Mouse (Mus musculus): ENCODE measurements at regions not wholly inside any gene's neighbourhood (a gene's known extent, or its start where the extent isn't known, plus 50 kb on each side); places are given as distances from the start of the nearest gene placed in this dataset.
"Not testable (repeated sequence)": the region's sequence is repeated elsewhere in the genome, so short reads cannot be mapped to it uniquely, and the experiment has no call there.

DNA sequence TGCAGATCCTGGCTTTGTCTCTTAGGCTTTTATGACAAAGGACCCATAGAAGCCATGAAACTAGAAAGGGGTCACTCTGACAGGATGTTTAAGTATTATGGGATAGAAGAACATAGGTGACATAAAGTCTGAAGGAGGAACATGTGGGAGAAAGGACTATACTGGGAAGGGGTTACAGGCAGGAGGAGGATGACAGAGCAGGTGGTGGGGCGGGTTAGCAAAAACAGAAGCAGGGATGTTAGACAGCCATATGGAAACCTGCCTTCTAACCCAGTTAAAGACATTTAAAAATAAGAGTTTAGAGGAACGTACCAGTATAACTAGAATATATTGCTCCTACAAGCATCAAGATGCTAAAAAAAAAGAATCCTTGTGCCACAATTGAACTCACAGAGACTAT lies 438.9 kb upstream of the Htr2a start:
- DNase-seq (ENCODE audit: low read depth): no peak

DNA sequence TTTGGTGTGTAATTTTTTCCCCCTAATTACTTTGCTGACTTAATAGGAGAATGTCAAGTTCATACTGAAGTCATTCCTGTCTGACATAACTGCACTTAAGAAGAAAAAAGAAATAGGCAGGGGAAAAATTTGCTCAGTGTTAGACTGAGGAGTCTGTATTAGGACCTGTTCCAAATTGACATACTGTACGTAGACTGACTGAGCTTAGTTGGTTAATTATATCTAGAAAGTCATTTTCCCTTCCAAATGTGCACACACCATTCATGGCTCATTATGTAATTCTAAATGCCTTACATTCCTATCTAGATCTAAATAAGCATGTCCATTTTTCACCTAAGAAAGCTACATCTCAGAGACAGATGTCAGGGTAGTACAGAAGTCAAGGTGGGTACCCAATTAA lies 435.6 kb upstream of the Htr2a start:
- DNase-seq (ENCODE audit: low read depth): no peak

DNA sequence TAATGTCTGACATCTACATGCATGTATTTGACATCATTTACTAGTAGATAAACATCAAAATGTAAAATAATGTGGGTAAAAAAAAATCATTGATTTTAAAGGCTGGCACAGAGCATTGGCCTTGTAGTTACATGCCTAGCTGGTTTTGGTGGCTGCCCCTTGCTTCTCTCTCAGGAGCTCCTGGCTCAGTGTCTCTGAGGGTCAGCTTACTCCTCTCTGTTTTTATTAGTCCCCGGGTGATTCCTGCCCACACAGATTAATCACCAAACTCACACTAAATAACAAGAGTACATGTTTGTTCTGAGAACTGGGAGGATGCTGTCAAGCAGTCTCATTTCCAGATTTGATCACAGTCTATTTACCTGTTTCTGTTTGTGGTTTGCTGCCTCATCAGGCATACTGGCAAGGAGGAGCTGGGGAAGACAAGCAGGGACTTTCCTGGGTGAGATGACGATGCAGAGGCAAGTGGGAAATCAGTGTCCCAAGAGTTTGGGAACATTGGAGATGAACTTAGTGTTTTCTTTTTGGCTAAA lies 422.7 kb upstream of the Htr2a start:
- no peak for DNase-seq (ENCODE audit: low read depth)

DNA sequence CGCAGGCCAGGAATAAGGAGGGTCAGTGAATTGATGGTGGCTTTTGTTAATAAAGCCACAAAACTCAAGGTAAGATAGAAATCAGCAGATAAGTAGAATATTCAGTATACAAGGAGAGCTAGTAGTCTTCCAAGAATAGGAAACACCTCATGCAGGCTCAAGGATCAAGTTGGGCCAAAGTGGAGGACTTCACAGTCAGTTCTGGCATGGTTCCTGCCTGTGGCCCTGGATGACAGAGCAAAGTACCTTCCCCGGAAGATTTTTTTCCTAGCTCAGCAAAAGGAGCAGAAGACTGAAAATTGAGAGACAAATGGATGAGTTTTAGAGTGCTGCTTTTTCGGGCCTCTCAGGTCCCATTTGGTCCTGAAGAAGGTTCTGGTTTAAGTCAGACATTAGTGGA lies 420.9 kb upstream of the Htr2a start:
- DNase-seq (ENCODE audit: low read depth): no peak

DNA sequence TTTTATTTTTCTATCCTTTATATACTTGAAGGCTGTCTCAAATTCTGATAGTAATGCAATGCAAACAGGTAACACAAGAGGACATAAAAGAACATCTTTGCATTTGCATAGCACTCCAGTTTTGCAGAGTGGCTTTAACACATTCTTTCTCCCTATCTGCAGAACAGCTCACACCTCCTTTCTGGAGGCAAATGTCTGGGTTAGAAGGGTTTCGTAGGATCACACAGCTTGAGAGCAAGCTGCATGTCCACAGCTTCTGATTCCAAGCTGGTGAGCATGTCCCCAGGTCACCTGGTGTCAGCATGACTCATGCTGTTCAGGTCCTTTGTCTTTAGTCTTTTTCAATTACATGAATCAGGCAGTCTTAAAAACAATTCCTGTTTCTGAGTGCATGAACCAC lies 418.5 kb upstream of the Htr2a start:
- no peak for DNase-seq (ENCODE audit: low read depth)

DNA sequence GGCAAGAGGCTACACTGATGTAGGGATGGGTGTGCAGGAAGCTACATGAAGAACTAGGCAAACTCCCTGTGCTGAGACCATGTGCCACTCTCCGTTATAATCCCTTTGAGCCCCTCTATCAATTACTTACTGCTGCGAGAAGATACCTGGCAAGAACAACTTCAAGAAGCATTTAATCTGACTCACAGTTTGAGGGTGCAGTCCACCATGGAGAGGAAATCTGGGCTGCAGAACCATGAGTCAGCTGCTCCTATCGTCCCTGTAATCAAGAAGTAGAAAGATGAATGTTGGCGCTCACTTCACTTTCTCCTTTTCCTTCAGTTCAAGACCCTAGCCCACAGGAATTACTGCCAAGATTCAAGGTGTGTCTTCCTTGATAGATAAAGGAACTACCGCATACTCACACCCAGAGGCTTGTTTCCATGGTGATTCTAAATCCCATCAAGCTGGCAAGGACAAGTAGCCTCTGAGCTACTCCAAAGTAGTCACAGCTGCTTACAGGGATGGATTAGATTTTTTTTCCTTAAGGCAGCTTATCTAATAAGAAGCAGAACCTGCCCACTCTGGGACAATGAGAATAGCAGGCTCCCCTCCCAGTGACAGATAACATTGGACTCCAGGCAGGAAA lies 411.0 kb upstream of the Htr2a start:
- DNase-seq (ENCODE audit: low read depth): no peak

DNA sequence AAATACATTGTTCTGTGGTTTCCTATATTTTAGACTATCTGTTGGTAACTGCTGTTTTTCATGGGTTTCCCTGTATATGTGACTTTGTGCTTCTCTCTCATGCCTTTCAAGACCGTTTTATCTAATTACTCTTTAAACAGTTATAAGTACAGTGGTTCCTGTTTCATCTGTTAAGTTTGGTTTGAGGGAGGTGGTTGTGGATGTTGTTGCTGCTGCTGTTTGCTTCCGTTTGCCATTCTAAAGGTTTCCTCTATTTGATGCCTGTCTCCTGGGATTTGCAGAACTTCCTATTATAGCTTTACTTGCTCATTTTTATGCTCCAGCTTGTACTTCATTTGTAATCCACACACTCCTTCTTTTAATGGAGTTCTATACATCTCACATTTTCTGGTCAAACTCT lies 400.4 kb upstream of the Htr2a start:
- DNase-seq (ENCODE audit: low read depth): no peak

DNA sequence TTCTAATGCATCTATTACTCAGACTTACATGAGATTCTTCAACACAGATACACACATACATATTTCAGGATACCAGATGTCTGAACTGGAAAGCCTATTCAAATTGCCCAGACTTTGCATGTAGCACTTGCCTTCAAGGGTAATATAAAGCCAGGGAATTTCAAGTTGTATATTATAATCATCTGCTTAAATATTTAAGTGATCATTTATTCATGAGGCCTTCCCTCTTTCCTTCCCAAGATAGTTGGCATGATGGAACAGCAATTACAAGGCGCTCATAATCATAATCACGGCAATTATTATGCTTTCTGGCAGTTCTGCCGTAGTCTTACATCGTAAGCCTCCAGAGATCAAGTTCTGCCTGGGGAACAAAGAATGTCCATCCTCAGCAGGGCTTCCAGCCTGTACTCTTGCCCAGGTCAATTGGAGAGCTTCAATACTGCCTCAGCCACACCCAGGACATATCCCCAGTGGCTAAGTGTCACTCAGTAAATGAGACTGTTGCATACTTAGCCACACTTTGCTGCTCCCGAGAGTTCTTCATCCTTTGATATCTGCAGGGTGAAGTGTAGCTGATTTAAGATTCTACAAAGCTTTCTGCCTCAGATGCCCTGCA lies 391.3 kb upstream of the Htr2a start:
- DNase-seq (ENCODE audit: low read depth): no peak

DNA sequence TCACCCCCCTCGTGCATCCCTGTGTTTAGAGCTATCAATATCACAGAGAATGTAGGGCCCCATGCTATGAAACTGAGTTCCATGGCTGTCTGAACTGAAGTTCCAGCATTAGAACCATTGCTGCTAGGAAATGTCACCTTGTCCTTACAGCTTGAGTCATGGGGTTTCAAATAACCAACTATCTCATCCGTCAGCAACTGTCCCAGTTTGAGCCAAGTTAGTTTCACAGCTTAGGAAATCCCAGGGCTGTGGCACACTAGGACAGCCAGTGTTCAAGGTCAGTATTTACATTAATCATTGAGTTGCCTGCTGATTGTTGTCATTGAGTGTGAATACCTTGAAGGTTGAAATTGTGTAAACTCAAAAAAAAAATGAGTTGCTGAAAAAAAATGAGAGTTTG lies 390.6 kb upstream of the Htr2a start:
- no peak for DNase-seq (ENCODE audit: low read depth)

DNA sequence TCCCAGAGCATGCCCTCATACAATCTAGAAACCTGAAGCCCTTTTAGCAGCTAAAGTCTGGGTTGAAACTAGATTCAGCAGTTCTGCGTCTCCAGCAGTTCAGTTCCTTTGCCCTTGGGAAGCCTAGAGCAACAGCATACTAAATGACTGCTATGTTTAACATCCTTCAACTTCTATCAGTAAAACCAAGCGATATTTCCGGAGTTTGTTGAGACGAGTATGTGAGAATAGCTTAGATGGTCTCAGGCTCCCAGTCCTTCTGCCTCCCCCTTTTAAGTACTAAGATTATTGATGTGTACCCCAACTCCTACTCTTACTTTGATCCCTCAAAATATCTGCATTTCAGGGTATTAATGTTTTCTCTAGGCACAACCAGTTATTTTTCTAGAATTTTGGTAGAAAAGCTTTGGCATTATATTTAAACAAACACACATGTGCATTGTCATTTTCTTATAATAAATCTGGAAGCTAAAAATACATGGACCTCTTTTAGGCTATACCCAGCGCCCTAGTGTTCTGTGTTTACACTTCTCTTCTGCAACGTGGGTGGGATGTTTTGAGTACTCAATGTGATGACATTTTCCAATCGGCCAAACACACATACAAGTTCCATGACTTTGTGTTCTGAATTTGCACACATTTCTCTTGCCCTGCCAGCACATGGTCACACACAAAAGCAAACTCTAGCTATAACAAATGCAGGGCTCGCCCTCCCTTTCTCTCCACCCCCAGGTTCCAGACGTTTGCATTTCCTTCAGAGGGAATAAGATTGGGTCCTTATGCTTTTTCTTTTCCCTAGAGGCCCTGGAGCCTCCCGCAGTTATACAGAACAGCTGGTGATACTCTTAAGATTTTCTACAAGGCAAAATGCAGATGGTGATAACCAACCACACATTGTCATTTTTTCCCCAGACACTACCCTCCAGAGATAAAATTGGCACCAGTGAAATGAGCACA lies 388.2 kb upstream of the Htr2a start:
- no peak for DNase-seq (ENCODE audit: low read depth)

DNA sequence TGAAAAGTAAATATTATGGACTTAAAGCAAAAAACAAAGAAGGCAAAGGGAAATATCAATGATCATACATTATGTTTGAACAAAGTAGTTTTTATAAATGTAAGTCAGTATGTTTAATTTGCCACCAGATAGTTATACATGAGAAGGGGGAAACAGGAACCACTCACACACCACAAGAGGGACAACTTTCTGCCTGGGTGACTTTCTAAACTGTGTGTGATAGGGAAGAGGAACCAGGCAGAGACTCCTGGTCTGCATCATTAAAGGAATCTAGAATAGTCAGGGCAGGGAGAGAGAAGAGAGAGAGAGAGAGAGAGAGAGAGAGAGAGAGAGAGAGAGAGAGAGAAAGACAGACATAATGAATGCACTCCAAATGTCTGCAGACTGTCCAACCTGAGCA lies 385.6 kb upstream of the Htr2a start:
- no peak for DNase-seq (ENCODE audit: low read depth)

DNA sequence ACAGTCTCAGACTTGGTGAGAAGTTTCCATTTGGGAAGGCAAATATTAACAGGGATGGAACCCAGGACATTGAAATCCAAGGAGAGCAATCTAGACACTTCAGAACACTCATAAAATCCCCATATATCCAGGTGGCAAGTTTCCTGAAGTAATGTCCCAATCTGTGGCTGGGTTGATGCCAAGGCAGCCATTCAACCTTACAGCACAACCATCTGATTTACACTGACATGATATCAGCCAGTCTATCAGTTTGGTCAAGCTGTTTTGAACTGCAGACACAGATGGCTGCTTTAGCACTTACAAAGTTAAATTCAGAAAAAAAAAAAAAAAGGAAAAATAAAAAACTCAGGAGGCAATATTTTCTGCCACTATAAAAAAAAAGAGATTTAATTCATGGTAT lies 381.2 kb upstream of the Htr2a start:
- DNase-seq (ENCODE audit: low read depth): no peak

DNA sequence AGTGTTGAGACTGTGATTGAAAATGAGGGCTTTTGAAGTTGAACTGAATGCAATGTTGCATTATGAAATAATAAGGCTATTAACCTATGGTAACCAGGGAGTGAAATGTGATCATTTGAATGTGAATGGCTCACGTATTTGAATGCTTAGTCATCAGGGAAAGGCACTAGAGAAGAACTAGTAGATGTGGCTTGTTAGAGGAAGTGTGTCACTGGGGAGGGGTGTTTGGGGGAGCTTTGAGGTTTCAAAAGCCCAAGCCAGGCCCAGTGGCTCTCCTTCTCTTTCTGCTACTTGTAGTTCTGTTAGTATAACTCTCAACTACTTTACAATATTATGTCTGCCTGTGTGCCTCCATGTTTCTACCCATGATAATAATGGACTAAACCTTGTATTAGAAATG lies 373.6 kb upstream of the Htr2a start:
- peak; percentile 16 for DNase-seq (ENCODE audit: low read depth)

DNA sequence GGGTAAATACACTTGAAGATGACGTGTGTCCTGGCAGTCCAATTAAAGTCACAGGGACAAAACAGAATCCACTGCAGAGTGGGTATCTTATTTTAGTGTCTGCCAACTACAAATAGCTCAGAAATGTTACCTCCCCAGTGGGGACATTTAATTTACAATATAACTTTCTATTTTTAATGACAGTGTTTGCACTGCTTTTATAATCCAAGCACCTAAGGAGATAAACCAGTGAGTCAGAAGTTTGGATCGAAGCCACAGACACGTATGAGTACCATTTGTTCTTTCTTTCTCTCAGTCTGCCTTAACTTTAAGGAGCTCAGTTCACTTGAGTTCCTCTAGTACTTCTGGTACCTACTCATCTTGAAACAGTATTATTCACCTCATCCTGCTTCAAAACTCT lies 346.1 kb upstream of the Htr2a start:
- no peak for DNase-seq (ENCODE audit: low read depth)

DNA sequence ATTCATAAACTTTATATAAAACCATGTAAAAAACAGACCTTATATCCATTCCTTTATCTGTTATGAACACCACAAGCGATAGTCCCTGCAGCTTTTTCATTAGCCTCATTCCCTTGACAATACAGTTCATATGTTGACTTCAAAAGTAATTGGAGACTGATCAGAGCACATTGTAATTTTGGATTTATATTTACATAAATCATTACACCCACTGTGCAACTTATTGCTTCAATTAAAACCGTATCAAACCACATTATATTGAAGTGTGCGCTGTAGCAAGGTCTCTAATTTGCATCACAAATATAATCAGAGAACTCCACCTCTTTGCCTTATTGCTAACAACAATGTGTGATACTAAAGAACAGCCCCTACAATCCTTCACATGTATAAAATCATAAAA lies 336.2 kb upstream of the Htr2a start:
- DNase-seq (ENCODE audit: low read depth): no peak

DNA sequence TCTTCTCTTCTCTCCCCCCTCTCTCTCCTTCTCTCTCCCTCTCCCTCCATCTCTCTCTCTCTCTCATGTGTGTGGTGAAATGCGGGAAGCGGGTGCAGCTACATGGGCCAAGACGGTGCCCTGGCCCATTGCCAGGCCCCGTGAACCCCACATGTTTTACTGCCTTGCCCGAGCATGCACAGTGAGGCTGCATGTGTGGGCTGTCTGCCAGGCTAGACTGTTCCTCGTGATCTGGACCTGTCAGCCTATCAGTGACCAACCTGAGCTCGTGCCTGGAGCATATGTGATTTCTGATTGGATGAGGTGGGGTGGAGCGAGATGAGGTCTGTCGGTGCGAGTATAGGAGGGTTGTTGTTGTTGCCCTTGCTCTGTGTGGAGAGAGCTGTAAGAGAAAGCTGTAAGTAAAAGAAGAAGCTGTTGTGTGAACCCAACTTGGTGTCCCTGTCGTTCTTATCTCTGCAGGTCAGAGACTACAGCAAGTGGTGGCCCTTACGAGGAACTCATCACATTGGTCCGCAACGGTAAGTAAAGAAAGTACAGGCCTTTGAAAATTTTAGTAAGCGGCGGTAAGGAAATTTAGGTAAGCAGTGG lies 333.8 kb upstream of the Htr2a start:
- DNase-seq (ENCODE audit: low read depth): no peak

DNA sequence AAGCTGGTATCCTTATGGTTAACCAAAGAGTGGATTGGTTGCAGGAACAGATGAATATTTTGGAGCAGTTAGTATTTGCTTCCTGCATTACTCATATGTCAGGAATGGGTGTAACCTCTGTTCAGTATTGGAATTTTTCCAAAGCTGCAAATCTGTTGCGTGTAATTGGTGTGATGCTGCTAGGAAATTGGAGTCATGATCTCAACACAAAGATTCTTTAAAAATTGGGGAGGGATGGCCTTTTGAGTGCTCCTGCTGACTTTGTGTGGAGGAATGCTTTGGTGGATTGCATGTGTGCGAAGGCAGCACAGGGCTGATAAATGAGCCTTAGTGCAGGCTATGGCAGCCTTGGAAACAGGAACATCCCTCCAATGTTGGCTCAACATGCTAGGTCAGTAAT lies 331.2 kb upstream of the Htr2a start:
- not testable (repeated sequence) for DNase-seq (ENCODE audit: low read depth)

DNA sequence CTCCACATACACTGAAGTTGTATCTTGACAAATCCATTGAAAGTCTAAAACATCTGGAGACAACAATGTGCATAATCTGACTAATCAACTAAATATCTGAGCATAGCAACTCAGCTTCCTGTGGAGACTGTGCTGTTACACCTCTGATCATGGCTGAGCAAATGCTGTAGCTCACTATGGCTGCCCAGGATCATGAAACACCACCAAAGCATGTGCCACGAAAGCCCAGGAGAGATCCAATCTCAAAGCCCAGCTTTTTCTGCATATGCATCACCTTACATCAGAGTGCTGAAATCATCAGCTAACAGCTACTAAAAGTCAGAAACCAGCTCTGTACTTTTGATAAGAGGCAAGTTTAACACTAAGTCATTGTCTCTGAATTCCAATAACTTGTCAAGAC lies 313.3 kb upstream of the Htr2a start:
- DNase-seq (ENCODE audit: low read depth): no peak

DNA sequence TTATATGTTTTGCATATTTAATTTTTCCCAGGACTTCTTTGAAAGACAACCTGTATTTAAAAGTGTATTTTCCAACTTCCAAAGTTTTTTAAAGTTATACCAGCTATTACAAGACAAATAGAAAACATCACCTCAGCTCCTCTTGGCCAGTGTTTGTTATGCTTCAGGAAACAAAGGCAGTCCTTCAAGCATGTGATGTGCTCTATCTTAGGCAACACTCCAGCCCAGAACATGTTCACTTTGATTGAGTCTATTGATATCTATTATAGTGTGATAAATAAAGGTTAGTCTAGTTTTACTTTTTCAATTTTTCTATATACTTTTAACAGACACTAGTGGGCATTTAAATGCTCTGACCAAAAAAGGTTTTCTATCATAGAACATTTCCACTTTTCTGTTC lies 289.9 kb upstream of the Htr2a start:
- DNase-seq (ENCODE audit: low read depth): no peak

DNA sequence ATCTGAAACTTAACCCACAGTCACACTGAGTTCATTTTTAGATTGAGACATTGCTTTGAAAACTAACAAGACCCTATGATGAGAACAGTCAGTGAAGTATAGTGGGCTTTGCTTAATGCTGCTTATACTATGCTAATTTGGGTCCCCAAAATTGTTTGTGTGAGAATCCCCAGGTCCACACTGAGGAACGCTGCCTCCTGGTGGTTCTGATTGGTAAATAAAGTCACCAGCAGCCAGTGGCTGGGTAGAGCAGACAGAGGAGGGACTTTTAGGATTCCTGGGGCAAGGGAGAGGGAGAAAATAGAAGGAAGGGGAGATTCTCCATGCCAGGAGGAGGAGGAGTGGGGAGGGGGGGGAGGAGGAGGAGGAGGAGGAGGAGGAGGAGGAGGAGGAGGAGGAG lies 288.4 kb upstream of the Htr2a start:
- peak; percentile 1 for DNase-seq (ENCODE audit: low read depth)

DNA sequence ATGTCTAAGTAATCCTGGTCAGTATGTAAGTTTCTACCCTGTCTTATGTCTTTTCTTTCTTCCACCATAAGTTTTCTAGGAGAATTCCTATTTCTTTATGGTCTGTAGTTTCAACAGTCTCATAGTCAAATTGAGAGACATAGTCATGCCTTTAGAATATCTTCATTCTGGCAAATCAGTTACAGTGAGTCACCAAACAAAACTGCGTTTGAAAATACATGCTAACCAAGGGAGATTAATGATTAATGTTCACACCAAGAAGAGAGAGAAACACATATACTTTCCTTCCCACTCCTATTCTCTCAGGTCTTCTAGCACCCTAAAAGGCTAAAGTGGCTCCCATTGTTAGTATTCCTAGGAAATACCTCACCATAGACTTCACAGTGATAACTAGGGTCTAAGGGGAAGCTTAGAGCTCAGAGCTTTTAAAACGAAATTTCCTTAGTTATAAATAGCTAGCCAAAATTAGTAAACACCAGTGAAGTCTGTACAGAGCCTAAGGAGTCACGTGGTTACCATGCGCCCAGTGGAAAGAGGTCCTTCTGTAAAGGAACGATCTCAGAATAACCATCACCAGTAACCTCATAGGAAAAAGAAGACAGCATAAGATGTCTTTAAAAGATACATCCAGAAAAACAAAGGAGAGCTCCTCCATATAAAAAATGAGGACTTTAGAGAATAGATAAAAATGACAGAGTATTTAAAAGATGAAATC lies 281.8 kb upstream of the Htr2a start:
- DNase-seq (ENCODE audit: low read depth): no peak
